Mouse (Mus musculus) myocyte (in vitro differentiated cells): ENCODE measurements around the gene Gp1ba. TPM values are rescaled to one million over a fixed set of nuclear protein-coding genes. Genes with fewer than 3 reads are reported as not detected.

Experiments used
- H3K27me3 ChIP-seq: one replicate; pipeline ENCODE4 v1.6.1; 2011; ENCODE audit not compliant: control insufficient read depth, insufficient read depth, insufficient read length
- H3K36me3 ChIP-seq: one replicate; pipeline ENCODE4 v1.6.1; 2011; ENCODE audit not compliant: control insufficient read depth, insufficient read depth
- H3K4me2 ChIP-seq: one replicate; pipeline ENCODE4 v1.6.1; 2011; ENCODE audit warnings: low read depth, control low read depth
- H3K4me3 ChIP-seq: one replicate; pipeline ENCODE4 v1.5.1; 2011; ENCODE audit warnings: mild to moderate bottlenecking, control low read depth, moderate library complexity
- H3K79me2 ChIP-seq: one replicate; pipeline ENCODE4 v1.6.1; 2011; ENCODE audit not compliant: control insufficient read depth, insufficient read depth
- H3ac ChIP-seq: one replicate; pipeline ENCODE4 v1.6.1; 2011; ENCODE audit not compliant: control insufficient read depth, insufficient read length
- CEBPB ChIP-seq: IDR thresholded peaks from 2 replicates; pipeline ENCODE4 v1.6.1; 2011; ENCODE audit warnings: mild to moderate bottlenecking, moderate library complexity; ENCODE audit not compliant: poor library complexity, insufficient read depth, severe bottlenecking
- E2F4 ChIP-seq: IDR thresholded peaks from one replicate; pipeline ENCODE4 v1.6.1; 2011; ENCODE audit warnings: mild to moderate bottlenecking, control low read depth, moderate library complexity; ENCODE audit not compliant: insufficient read depth
- MAX ChIP-seq: IDR thresholded peaks from one replicate; pipeline ENCODE4 v1.6.1; 2011; ENCODE audit warnings: low read depth, mild to moderate bottlenecking, control low read depth
- MYOD1 ChIP-seq, 3 experiments: IDR thresholded peaks; one replicate each; pipeline ENCODE4 v1.6.1; 2011; ENCODE audit warnings: control low read depth in 2 of 3, low read depth in 2 of 3, mild to moderate bottlenecking in 2 of 3, moderate library complexity in 1 of 3; ENCODE audit not compliant: insufficient read length in 2 of 3, control insufficient read depth in 1 of 3
- MYOG ChIP-seq, 3 experiments: IDR thresholded peaks; one replicate each; pipeline ENCODE4 v1.6.1; 2011; ENCODE audit warnings: control low read depth in 2 of 3, low read depth in 2 of 3, mild to moderate bottlenecking in 2 of 3; ENCODE audit not compliant: insufficient read length in 2 of 3, control insufficient read depth in 1 of 3, insufficient read depth in 1 of 3
- POLR2A ChIP-seq: IDR thresholded peaks from one replicate; pipeline ENCODE4 v1.6.1; 2011; ENCODE audit warnings: low read depth, mild to moderate bottlenecking, control low read depth, moderate library complexity; ENCODE audit not compliant: insufficient read length
- POLR2AphosphoS2 ChIP-seq: IDR thresholded peaks from one replicate; pipeline ENCODE4 v1.6.1; 2011; ENCODE audit warnings: low read depth, control low read depth; ENCODE audit not compliant: insufficient read length
- REST ChIP-seq: IDR thresholded peaks from one replicate; pipeline ENCODE4 v1.6.1; 2011; ENCODE audit warnings: mild to moderate bottlenecking, control low read depth, moderate library complexity; ENCODE audit not compliant: insufficient read depth, insufficient read length
- SRF ChIP-seq: IDR thresholded peaks from one replicate; pipeline ENCODE4 v1.6.1; 2011; ENCODE audit warnings: low read depth; ENCODE audit not compliant: control insufficient read depth, insufficient read length
- TCF12 ChIP-seq: IDR thresholded peaks from one replicate; pipeline ENCODE4 v1.6.1; 2011; ENCODE audit warnings: mild to moderate bottlenecking, control low read depth; ENCODE audit not compliant: poor library complexity, insufficient read depth, severe bottlenecking
- TCF3 ChIP-seq: IDR thresholded peaks from one replicate; pipeline ENCODE4 v1.6.1; 2011; ENCODE audit warnings: low read depth, control low read depth; ENCODE audit not compliant: insufficient read length
- USF1 ChIP-seq: IDR thresholded peaks from one replicate; pipeline ENCODE4 v1.6.1; 2011; ENCODE audit warnings: low read depth, mild to moderate bottlenecking, control low read depth, moderate library complexity
- polyA plus RNA-seq: library from polyadenylated mRNA; unstranded; fragments of >200 nt; fragmentation: generic; extraction: Trizol; gene quantifications from one replicate; pipeline ENCODE4 v1.2.1, GENCODE M21; 2012; ENCODE audit warnings: missing spikeins

Gp1ba gene
- polyA plus RNA-seq, 1 experiment: 0.22 TPM

DNA sequence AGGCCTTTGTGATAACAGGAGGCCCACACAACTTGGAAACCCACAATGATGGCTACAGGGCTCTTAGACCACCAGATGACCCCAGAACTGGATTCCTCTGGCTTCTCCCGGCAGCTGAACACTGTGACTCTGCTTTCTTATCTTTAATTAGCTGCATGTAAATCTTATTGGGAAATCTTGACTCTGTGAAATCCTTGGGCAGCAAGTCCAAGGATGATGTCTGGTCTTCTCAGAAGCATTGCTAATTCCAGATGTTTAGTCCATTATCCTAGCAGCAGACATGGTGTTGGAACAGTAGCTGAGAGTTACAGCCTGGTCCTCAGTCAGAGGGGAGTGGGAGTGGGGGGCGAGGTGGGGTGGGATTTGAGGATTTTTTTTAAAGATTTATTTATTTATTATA lies 10.5 kb upstream of the Gp1ba start:
- Histone ChIP-seq H3K4me2 (no peak overlapping the region), H3K4me3 (no peak overlapping the region), H3K36me3 (no peaks in the 10 kb centered on the region), H3ac (no peak overlapping the region), H3K79me2 (no peaks in the 10 kb centered on the region), H3K27me3 (no peaks in the 10 kb centered on the region)
- TF ChIP-seq POLR2AphosphoS2 (no peak), SRF (no peak), TCF12 (no peak), REST (no peak)

DNA sequence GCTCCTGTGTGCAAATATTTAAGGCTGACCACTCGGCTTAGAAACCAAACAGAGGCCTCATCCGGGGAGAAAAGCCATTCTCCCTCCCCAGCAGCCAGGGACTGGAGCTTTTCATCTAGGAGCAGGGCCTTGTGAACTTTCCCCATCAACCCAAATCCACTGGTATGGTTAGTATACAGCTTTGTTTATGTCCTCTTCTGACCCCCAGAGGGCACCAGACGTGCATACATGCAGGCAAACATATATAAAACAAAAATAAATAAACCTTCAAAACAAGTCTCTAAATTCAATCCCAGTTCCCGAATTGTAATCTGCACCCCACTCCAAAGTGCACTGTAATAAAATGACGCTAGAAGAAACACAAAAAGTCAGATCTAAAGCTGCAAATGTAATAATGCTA lies 9.4 kb upstream of the Gp1ba start:
- Histone ChIP-seq H3ac (no peak overlapping the region), H3K4me2 (no peak overlapping the region), H3K4me3 (no peak overlapping the region), H3K79me2 (no peaks in the 10 kb centered on the region), H3K36me3 (no peaks in the 10 kb centered on the region), H3K27me3 (no peaks in the 10 kb centered on the region)
- TF ChIP-seq MYOD1 (IDR thresholded peaks at IDR 0.05; ENCODE audit: control insufficient read depth in 1 of 3, insufficient read length in 2 of 3, low read depth in 2 of 3): no peak
- TF ChIP-seq USF1: no peak

DNA sequence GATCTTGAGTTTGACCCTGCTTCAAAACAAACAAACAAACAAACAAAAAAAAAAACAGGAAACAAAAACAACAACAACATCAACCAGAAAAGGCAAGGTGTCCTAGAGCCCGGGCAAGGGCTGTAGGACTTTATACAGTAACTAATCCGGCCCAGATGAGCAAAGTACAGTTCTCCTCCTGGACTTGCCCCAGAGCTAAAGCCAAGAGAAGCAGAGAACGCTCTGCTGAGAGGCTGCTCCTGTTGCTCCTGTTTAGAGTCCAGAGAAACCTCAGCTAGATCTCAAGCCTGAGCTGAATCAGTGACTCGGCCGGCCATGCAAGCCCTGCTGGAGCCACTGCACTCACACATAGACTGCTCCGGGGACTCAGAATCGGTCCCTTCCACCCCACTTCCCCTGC lies 8.8 kb upstream of the Gp1ba start:
- no peak overlapping the region for H3ac ChIP-seq
- no peak overlapping the region for H3K4me3 ChIP-seq
- H3K36me3 ChIP-seq: no peaks in the 10 kb centered on the region
- H3K79me2 ChIP-seq: no peaks in the 10 kb centered on the region
- no peak overlapping the region for H3K4me2 ChIP-seq
- H3K27me3 ChIP-seq: no peaks in the 10 kb centered on the region
- TF ChIP-seq MYOG (IDR thresholded peaks at IDR 0.05; ENCODE audit: control insufficient read depth in 1 of 3, insufficient read depth in 1 of 3, insufficient read length in 2 of 3, low read depth in 2 of 3) (no peak), REST (no peak), TCF3 (no peak), CEBPB (no peak), MYOD1 (IDR thresholded peaks at IDR 0.05; ENCODE audit: control insufficient read depth in 1 of 3, insufficient read length in 2 of 3, low read depth in 2 of 3) (no peak), POLR2A (no peak), SRF (no peak), POLR2AphosphoS2 (no peak), MAX (no peak), USF1 (no peak), TCF12 (no peak), E2F4 (no peak)

DNA sequence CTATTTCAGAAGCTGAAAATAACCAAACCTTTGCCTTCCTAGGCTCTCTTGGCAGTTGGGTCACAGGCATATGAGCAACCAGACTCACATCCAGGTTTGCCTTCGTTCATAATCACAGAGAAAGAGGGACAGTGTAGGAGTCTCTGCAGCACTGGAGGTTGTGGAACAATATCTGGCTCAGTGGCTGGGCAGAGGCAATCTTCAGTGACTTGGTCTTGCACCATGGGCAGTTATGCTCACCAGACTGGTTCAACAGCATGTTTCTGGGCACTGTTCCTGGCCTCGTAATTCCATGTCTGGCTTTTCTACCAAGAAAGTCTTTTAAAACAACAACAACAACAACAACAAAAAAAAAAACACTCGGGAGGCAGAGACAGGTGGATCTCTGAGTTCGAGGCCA lies 3.3 kb upstream of the Gp1ba start:
- Histone ChIP-seq H3ac (no peak overlapping the region), H3K4me2 (no peak overlapping the region), H3K4me3 (no peak overlapping the region), H3K36me3 (no peaks in the 10 kb centered on the region), H3K79me2 (no peaks in the 10 kb centered on the region), H3K27me3 (no peaks in the 10 kb centered on the region)
- no peak for TF ChIP-seq REST
- TF ChIP-seq POLR2AphosphoS2: no peak
- no peak for TF ChIP-seq MYOD1 (IDR thresholded peaks at IDR 0.05; ENCODE audit: control insufficient read depth in 1 of 3, insufficient read length in 2 of 3, low read depth in 2 of 3)

DNA sequence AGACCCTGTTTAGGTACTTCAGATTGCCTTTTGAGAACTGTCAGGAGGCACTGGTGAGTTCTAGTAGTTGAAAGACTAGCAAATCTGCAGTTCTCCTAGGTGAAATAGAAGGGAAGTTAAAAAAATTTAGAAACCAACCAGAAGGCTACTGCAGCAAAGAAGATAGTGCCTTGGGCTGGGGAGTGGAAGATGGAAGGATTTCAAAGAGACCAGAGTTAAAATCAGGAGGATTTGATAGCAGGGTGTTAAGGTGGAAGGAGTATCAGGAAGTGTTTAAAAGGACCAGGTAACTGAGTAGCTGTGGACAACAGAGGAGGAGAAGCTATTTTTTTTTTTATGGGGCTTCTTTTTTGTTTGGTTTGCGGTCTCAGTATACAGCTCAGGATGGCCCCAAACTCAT lies 1.2 kb upstream of the Gp1ba start:
- TF ChIP-seq POLR2A (no peak), CEBPB (no peak), TCF12 (no peak), SRF (no peak), MYOG (IDR thresholded peaks at IDR 0.05; ENCODE audit: control insufficient read depth in 1 of 3, insufficient read depth in 1 of 3, insufficient read length in 2 of 3, low read depth in 2 of 3) (no peak), USF1 (no peak), MAX (no peak), POLR2AphosphoS2 (no peak), REST (no peak), TCF3 (no peak), E2F4 (no peak), MYOD1 (IDR thresholded peaks at IDR 0.05; ENCODE audit: control insufficient read depth in 1 of 3, insufficient read length in 2 of 3, low read depth in 2 of 3) (no peak)
- H3K79me2 ChIP-seq: no peaks in the 10 kb centered on the region
- H3ac ChIP-seq: no peak overlapping the region
- H3K4me2 ChIP-seq: no peak overlapping the region
- no peak overlapping the region for H3K4me3 ChIP-seq
- H3K27me3 ChIP-seq: no peaks in the 10 kb centered on the region
- no peaks in the 10 kb centered on the region for H3K36me3 ChIP-seq

DNA sequence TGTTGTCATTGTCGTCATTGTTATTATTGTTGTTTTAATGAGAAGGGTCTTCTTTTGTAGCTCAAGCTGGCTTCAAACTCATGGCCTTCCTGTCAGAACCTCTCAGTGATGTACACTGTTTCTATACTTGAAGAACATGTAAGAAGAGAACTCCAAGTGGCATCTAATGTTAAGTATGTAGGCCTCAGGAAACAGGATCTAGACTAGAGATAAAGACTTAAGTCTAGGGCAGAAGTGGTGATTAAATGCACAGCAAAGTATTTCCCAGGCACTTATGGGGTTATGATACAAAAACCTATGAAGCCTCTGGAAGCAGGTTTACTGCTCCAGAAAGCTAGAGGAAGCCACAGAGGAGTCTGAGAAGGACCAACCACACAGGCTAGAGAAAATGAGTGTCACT lies 629 bp upstream of the Gp1ba start:
- TF ChIP-seq MYOD1 (IDR thresholded peaks at IDR 0.05; ENCODE audit: control insufficient read depth in 1 of 3, insufficient read length in 2 of 3, low read depth in 2 of 3) (no peak), USF1 (no peak), REST (no peak), TCF12 (no peak), MAX (no peak), POLR2AphosphoS2 (no peak), E2F4 (no peak), MYOG (IDR thresholded peaks at IDR 0.05; ENCODE audit: control insufficient read depth in 1 of 3, insufficient read depth in 1 of 3, insufficient read length in 2 of 3, low read depth in 2 of 3) (no peak), CEBPB (no peak), TCF3 (no peak), SRF (no peak), POLR2A (no peak)
- H3K4me2 ChIP-seq: no peak overlapping the region
- no peaks in the 10 kb centered on the region for H3K27me3 ChIP-seq
- no peaks in the 10 kb centered on the region for H3K79me2 ChIP-seq
- no peak overlapping the region for H3ac ChIP-seq
- H3K4me3 ChIP-seq: no peak overlapping the region
- no peaks in the 10 kb centered on the region for H3K36me3 ChIP-seq
